Mouse (Mus musculus) midbrain, postnatal 0 days (tissue): ENCODE measurements around the gene Hadhb. TPM values are rescaled to one million over a fixed set of nuclear protein-coding genes. Genes with fewer than 3 reads are reported as not detected.

Source experiments
- ATAC-seq: fragments of 200-750 bp; cut with Nextera tagmentation; 2 replicates; pipeline ENCODE4 v1.8.0; 2017; ENCODE audit warnings: moderate number of reproducible peaks, mild to moderate bottlenecking, moderate TSS enrichment, moderate library complexity; ENCODE audit not compliant: low FRiP score
- DNase-seq: peaks from one replicate; pipeline ENCODE4 v3.0.0-alpha.2; 2015; ENCODE audit warnings: low spot score
- H3K27ac ChIP-seq: fragments of 300-500 bp; sonication (generic); 2 replicates; pipeline ENCODE4 v1.5.1; 2014; ENCODE audit warnings: low read depth, mild to moderate bottlenecking, low read length, mixed read lengths
- H3K27me3 ChIP-seq: fragments of 300-500 bp; sonication (generic); 2 replicates; pipeline ENCODE4 v1.6.1; 2014; ENCODE audit warnings: low read length, control low read depth, mixed read lengths; ENCODE audit not compliant: insufficient read depth
- H3K36me3 ChIP-seq: fragments of 300-500 bp; sonication (generic); 2 replicates; pipeline ENCODE4 v1.6.1; 2014; ENCODE audit warnings: low read length, control low read depth, mixed read lengths; ENCODE audit not compliant: insufficient read depth
- H3K4me1 ChIP-seq: fragments of 300-500 bp; sonication (generic); 2 replicates; pipeline ENCODE4 v1.6.1; 2014; ENCODE audit warnings: mild to moderate bottlenecking, control low read depth, antibody characterized with exemption, low read length, mixed read lengths; ENCODE audit not compliant: insufficient read depth
- H3K4me2 ChIP-seq: fragments of 300-500 bp; sonication (generic); 2 replicates; pipeline ENCODE4 v1.6.1; 2014; ENCODE audit warnings: low read depth, mild to moderate bottlenecking, low read length, mixed read lengths; ENCODE audit not compliant: poor library complexity, severe bottlenecking
- H3K4me3 ChIP-seq: fragments of 300-500 bp; sonication (generic); 2 replicates; pipeline ENCODE4 v1.5.1; 2014; ENCODE audit warnings: low read depth, mild to moderate bottlenecking, low read length, moderate library complexity
- H3K9ac ChIP-seq: fragments of 300-500 bp; sonication (generic); replicated peaks from 2 replicates; pipeline ENCODE4 v1.6.1; 2014; ENCODE audit warnings: mild to moderate bottlenecking, low read length, moderate library complexity, mixed read lengths; ENCODE audit not compliant: poor library complexity, severe bottlenecking
- H3K9me3 ChIP-seq: fragments of 300-500 bp; sonication (generic); 2 replicates; pipeline ENCODE4 v1.6.1; 2016; ENCODE audit warnings: low read length, control low read depth
- CTCF ChIP-seq: IDR thresholded peaks from 2 replicates; pipeline ENCODE4 v1.5.1; 2016; ENCODE audit warnings: antibody characterized with exemption, mild to moderate bottlenecking
- WGBS: fragments of 180-500 bp; shearing (Covaris S2); extraction: QIAGEN DNeasy Blood & Tissue Kit; methylation state at CpG from one replicate; pipeline ENCODE4 v1.1.7; 2014; 5-methylcytosine and 5-hydroxymethylcytosine counted together
- polyA plus RNA-seq: library from polyadenylated mRNA; unstranded; fragments of >200 nt; fragmentation: Nextera tagmentation; extraction: Ambion mirVana; gene quantifications from 2 replicates; pipeline ENCODE4 v1.2.1, GENCODE M21; 2015
- total RNA-seq: library from RNA; depleted of rRNA; stranded (reverse); fragments of >200 nt; gene quantifications from 2 replicates; pipeline ENCODE4 v1.2.3, GENCODE M21; 2014

Hadhb gene
- total and polyA plus RNA-seq, 2 experiments from 2014 or later: 41.1 to 56.8 TPM

GRCm38 (mm10) chr5:30201521-30201920 lies 46.5 kb downstream of the Hadhb start:
- no peak overlapping the region for H3K4me3 ChIP-seq
- TF ChIP-seq CTCF: peak; percentile 93
- H3K36me3 ChIP-seq: no peaks in the 10 kb centered on the region
- peak; percentile 86 for DNase-seq
- H3K27me3 ChIP-seq: no peaks in the 10 kb centered on the region
- no peaks in the 10 kb centered on the region for H3K4me1 ChIP-seq
- H3K27ac ChIP-seq: no peak overlapping the region
- no peaks in the 10 kb centered on the region for H3K9me3 ChIP-seq
- H3K4me2 ChIP-seq: no peak overlapping the region
- WGBS: 40% methylated on average over 5 of the region's 5 CpGs
- H3K9ac ChIP-seq: no peak overlapping the region
- ATAC-seq: peak; percentile 79

- no peak overlapping the region for H3K27ac ChIP-seq
- no peaks in the 10 kb centered on the region for H3K36me3 ChIP-seq
- no peak for TF ChIP-seq CTCF
- no peak overlapping the region for H3K4me2 ChIP-seq
- H3K9ac ChIP-seq: no peak overlapping the region
- H3K27me3 ChIP-seq: no peaks in the 10 kb centered on the region
- no peaks in the 10 kb centered on the region for H3K4me1 ChIP-seq
- DNase-seq: no peak
- ATAC-seq: no peak
- WGBS: 87% methylated on average over 7 of the region's 7 CpGs
- no peaks in the 10 kb centered on the region for H3K9me3 ChIP-seq
- no peak overlapping the region for H3K4me3 ChIP-seq
Observed at GRCm38 (mm10) chr5:30202221-30202620, 47.2 kb downstream of the Hadhb start.

- WGBS: 86% methylated on average over 10 of the region's 10 CpGs
- Histone ChIP-seq H3K27ac (no peak overlapping the region), H3K9me3 (no peaks in the 10 kb centered on the region), H3K4me1 (no peaks in the 10 kb centered on the region), H3K4me3 (no peak overlapping the region), H3K4me2 (no peak overlapping the region), H3K9ac (no peak overlapping the region), H3K27me3 (no peaks in the 10 kb centered on the region), H3K36me3 (no peaks in the 10 kb centered on the region)
- no peak for TF ChIP-seq CTCF
- no peak for ATAC-seq
- DNase-seq: no peak
Observed at GRCm38 (mm10) chr5:30203216-30203885, 48.3 kb downstream of the Hadhb start.

- Histone ChIP-seq H3K4me2 (no peak overlapping the region), H3K36me3 (no peaks in the 10 kb centered on the region), H3K9ac (no peak overlapping the region), H3K4me3 (no peak overlapping the region), H3K9me3 (no peaks in the 10 kb centered on the region), H3K27ac (no peak overlapping the region), H3K27me3 (no peaks in the 10 kb centered on the region), H3K4me1 (no peaks in the 10 kb centered on the region)
- TF ChIP-seq CTCF: no peak
- ATAC-seq: no peak
- 42% methylated on average over 1 of the region's 1 CpGs for WGBS
- no peak for DNase-seq
Observed at GRCm38 (mm10) chr5:30204441-30204840, 49.4 kb downstream of the Hadhb start.

- TF ChIP-seq CTCF: no peak
- no peaks in the 10 kb centered on the region for H3K36me3 ChIP-seq
- H3K4me1 ChIP-seq: no peaks in the 10 kb centered on the region
- H3K9ac ChIP-seq: no peak overlapping the region
- H3K4me2 ChIP-seq: no peak overlapping the region
- 64% methylated on average over 3 of the region's 3 CpGs for WGBS
- H3K27me3 ChIP-seq: no peaks in the 10 kb centered on the region
- no peak for DNase-seq
- no peak overlapping the region for H3K4me3 ChIP-seq
- ATAC-seq: no peak
- no peaks in the 10 kb centered on the region for H3K9me3 ChIP-seq
- no peak overlapping the region for H3K27ac ChIP-seq
Observed at GRCm38 (mm10) chr5:30205034-30205433, 50.0 kb downstream of the Hadhb start.

GRCm38 (mm10) chr5:30205493-30205892 lies 50.4 kb downstream of the Hadhb start, which contains the start of gene Adgrf3:
Gene Adgrf3, minus strand, starts transcription at chr5:30205722.
- ATAC-seq (no peak), DNase-seq (no peak)
- no peak within 1 kb of the TSS for H3K4me3 ChIP-seq
- TF ChIP-seq CTCF: no peak
- no peaks in the 10 kb centered on the region for H3K36me3 ChIP-seq
- no peak within 1 kb of the TSS for H3K9ac ChIP-seq
- H3K27me3 ChIP-seq: no peaks in the 10 kb centered on the region
- no peaks in the 10 kb centered on the region for H3K9me3 ChIP-seq
- no peak within 1 kb of the TSS for H3K4me2 ChIP-seq
- WGBS: 42% methylated on average over 5 of the region's 5 CpGs
- no peaks in the 10 kb centered on the region for H3K4me1 ChIP-seq
- H3K27ac ChIP-seq: no peak within 1 kb of the TSS
